Mouse (Mus musculus) forebrain, embryonic 13.5 days (tissue): ENCODE measurements at regions not wholly inside any gene's neighbourhood (a gene's known extent, or its start where the extent isn't known, plus 50 kb on each side); places are given as distances from the start of the nearest gene placed in this dataset.

Experiments used
- ATAC-seq: fragments of 200-750 bp; cut with Nextera tagmentation; 2 replicates; pipeline ENCODE4 v1.8.0; 2017
- H3K27ac ChIP-seq: fragments of 300-500 bp; sonication (generic); 2 replicates; pipeline ENCODE4 v1.5.1; 2015; ENCODE audit warnings: inconsistent platforms, mild to moderate bottlenecking, moderate library complexity
- H3K27me3 ChIP-seq: fragments of 300-500 bp; sonication (generic); 2 replicates; pipeline ENCODE4 v1.6.1; 2015; ENCODE audit warnings: mild to moderate bottlenecking, inconsistent platforms
- H3K36me3 ChIP-seq: fragments of 300-500 bp; sonication (generic); 2 replicates; pipeline ENCODE4 v1.6.1; 2015; ENCODE audit warnings: mild to moderate bottlenecking, inconsistent platforms; ENCODE audit not compliant: poor library complexity, severe bottlenecking
- H3K4me1 ChIP-seq: fragments of 300-500 bp; sonication (generic); 2 replicates; pipeline ENCODE4 v1.6.1; 2015; ENCODE audit warnings: inconsistent platforms
- H3K4me2 ChIP-seq: fragments of 300-500 bp; sonication (generic); 2 replicates; pipeline ENCODE4 v1.6.1; 2015; ENCODE audit warnings: inconsistent platforms, mild to moderate bottlenecking, moderate library complexity
- H3K4me3 ChIP-seq: fragments of 300-500 bp; sonication (generic); 2 replicates; pipeline ENCODE4 v1.5.1; 2015; ENCODE audit warnings: mild to moderate bottlenecking, inconsistent platforms
- H3K9ac ChIP-seq: fragments of 300-500 bp; sonication (generic); 2 replicates; pipeline ENCODE4 v1.6.1; 2015; ENCODE audit warnings: mild to moderate bottlenecking, inconsistent platforms
- H3K9me3 ChIP-seq: fragments of 300-500 bp; sonication (generic); replicated peaks from 2 replicates; pipeline ENCODE4 v1.6.1; 2016; ENCODE audit warnings: inconsistent platforms
- WGBS: fragments of 180-500 bp; shearing (Covaris S2); methylation state at CpG from one replicate; pipeline ENCODE4 v1.1.7; 2015; 5-methylcytosine and 5-hydroxymethylcytosine counted together

- no peak for ATAC-seq
- Histone ChIP-seq H3K9me3 (no peaks in the 10 kb centered on the region), H3K9ac (no peak overlapping the region), H3K4me1 (no peaks in the 10 kb centered on the region), H3K4me2 (no peak overlapping the region), H3K27me3 (no peaks in the 10 kb centered on the region), H3K27ac (no peak overlapping the region), H3K36me3 (no peaks in the 10 kb centered on the region), H3K4me3 (no peak overlapping the region)
- WGBS = 89% methylated on average over 5 of the region's 5 CpGs
Measured at GRCm38 (mm10) chr8:8772424-8772823, 82.1 kb upstream of the Arglu1 start.

- ATAC-seq = no peak
- Histone ChIP-seq H3K9ac (no peak overlapping the region), H3K36me3 (no peaks in the 10 kb centered on the region), H3K4me1 (no peaks in the 10 kb centered on the region), H3K9me3 (no peaks in the 10 kb centered on the region), H3K27me3 (no peaks in the 10 kb centered on the region), H3K27ac (no peak overlapping the region), H3K4me2 (no peak overlapping the region), H3K4me3 (no peak overlapping the region)
- WGBS = 83% methylated on average over 8 of the region's 8 CpGs
Measured at GRCm38 (mm10) chr8:8770397-8770796, 80.1 kb upstream of the Arglu1 start.

DNA sequence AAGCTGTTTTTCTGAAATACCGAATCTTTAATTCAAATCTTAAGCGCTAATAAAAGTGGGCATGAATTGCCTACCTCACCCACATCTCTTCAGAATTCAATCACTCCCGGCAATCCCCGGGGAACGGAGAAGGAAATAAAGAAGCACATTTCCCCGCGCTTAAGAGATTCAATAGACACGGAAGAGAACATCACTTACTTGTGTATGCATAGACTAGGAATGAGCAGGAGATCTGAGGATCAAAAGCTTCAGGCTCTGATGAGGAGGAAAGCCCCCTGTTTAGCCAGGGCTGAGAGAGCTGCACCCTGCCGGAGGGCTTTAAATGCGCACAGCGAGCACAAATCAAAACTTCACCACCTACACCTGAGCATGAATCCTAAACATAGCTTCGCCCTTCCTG lies 72.0 kb upstream of the Arglu1 start:
- no peak for ATAC-seq
- H3K27me3 ChIP-seq = no peaks in the 10 kb centered on the region
- WGBS = 75% methylated on average over 12 of the region's 12 CpGs
- no peak overlapping the region for H3K27ac ChIP-seq
- no peak overlapping the region for H3K4me2 ChIP-seq
- no peak overlapping the region for H3K4me3 ChIP-seq
- H3K9me3 ChIP-seq = no peaks in the 10 kb centered on the region
- H3K36me3 ChIP-seq = no peaks in the 10 kb centered on the region
- no peaks in the 10 kb centered on the region for H3K4me1 ChIP-seq
- no peak overlapping the region for H3K9ac ChIP-seq

DNA sequence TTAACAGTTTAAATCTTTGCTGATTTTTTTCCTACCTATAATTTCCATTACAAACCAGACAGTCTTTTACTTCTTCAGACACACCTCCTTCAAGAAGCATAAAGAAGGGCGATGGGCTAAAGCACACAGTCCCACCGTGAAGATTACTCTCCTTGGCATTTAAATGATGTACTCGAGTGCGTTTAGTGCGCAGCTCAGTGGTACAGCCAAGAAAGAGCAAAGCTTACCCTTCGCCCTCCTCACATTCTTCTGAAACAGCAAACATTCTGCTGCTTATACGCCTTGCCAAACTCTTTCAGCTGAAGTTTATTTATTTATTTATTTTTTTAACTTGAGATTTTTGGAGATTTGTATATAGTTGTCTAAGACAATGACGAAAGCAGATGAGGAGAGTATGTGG lies 68.0 kb upstream of the Arglu1 start:
- Histone ChIP-seq H3K27me3 (no peaks in the 10 kb centered on the region), H3K4me1 (no peaks in the 10 kb centered on the region), H3K4me2 (no peak overlapping the region), H3K27ac (no peak overlapping the region), H3K9me3 (no peaks in the 10 kb centered on the region), H3K9ac (no peak overlapping the region), H3K4me3 (no peak overlapping the region), H3K36me3 (no peaks in the 10 kb centered on the region)
- 87% methylated on average over 8 of the region's 8 CpGs for WGBS
- ATAC-seq = no peak

- H3K4me3 ChIP-seq = no peak overlapping the region
- H3K4me2 ChIP-seq = no peak overlapping the region
- no peaks in the 10 kb centered on the region for H3K27me3 ChIP-seq
- H3K9ac ChIP-seq = no peak overlapping the region
- no peaks in the 10 kb centered on the region for H3K9me3 ChIP-seq
- H3K36me3 ChIP-seq = no peaks in the 10 kb centered on the region
- H3K27ac ChIP-seq = no peak overlapping the region
- no peaks in the 10 kb centered on the region for H3K4me1 ChIP-seq
- ATAC-seq = no peak
- 94% methylated on average over 15 of the region's 15 CpGs for WGBS
Measured at GRCm38 (mm10) chr8:8751208-8751607, 60.9 kb upstream of the Arglu1 start.

- WGBS = 72% methylated on average over 1 of the region's 1 CpGs
- no peaks in the 10 kb centered on the region for H3K4me1 ChIP-seq
- no peaks in the 10 kb centered on the region for H3K9me3 ChIP-seq
- no peak for ATAC-seq
- no peak overlapping the region for H3K4me3 ChIP-seq
- no peaks in the 10 kb centered on the region for H3K27me3 ChIP-seq
- H3K36me3 ChIP-seq = no peaks in the 10 kb centered on the region
- H3K27ac ChIP-seq = no peak overlapping the region
- no peak overlapping the region for H3K9ac ChIP-seq
- H3K4me2 ChIP-seq = no peak overlapping the region
Measured at GRCm38 (mm10) chr8:8746691-8747090, 56.4 kb upstream of the Arglu1 start.

DNA sequence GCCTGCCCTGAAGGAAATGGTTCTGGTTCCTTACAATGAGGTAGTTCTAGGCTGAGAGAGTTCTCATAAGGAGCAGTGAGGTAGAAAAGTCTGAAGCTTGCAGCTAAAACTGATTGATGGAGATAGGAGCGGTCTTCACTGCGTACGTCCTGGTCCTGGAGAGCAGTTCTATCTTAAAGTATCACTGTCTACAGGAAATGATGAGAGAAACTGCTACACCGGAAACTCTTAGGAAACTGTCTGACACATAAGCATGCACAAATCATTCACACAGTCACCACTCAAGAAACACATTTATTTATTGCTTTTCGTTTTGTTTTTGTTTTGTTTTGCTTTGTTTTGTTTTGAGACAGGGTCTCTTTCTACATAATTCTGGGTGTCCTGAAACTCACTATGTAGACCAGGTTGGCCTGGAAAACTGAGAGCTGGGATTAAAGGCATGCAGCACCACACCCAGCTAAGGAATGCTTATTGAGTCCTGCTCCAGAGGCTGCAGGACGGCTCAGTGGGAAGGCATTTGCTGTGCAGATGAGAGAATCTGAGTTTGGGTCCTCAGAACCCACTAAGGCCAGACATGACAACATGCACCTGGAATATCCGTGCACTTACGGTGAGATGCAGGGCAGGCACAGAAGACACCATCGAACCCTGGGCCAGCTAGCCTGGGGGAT lies 55.4 kb upstream of the Arglu1 start:
- Histone ChIP-seq H3K4me1 (no peaks in the 10 kb centered on the region), H3K36me3 (no peaks in the 10 kb centered on the region), H3K27ac (no peak overlapping the region), H3K9ac (no peak overlapping the region), H3K4me2 (no peak overlapping the region), H3K4me3 (no peak overlapping the region), H3K27me3 (no peaks in the 10 kb centered on the region), H3K9me3 (no peaks in the 10 kb centered on the region)
- WGBS = 91% methylated on average over 9 of the region's 9 CpGs
- ATAC-seq = no peak
